Mouse (Mus musculus) hindbrain, embryonic 10.5 days (tissue): Measurements from ENCODE around the gene Olfr399. TPM values are rescaled to one million over a fixed set of nuclear protein-coding genes. Genes with fewer than 3 reads are reported as not detected.

Source experiments
- DNase-seq: peaks from one replicate; pipeline ENCODE4 v3.0.0-alpha.2; 2017; ENCODE audit warnings: low spot score
- H3K27ac ChIP-seq: fragments of 300-500 bp; sonication (generic); 2 replicates; pipeline ENCODE4 v1.5.1; 2016; ENCODE audit warnings: mild to moderate bottlenecking, moderate library complexity
- H3K27me3 ChIP-seq: fragments of 300-500 bp; sonication (generic); 2 replicates; pipeline ENCODE4 v1.6.1; 2016; ENCODE audit warnings: mild to moderate bottlenecking; ENCODE audit not compliant: poor library complexity, insufficient read depth, severe bottlenecking
- H3K36me3 ChIP-seq: fragments of 300-500 bp; sonication (generic); 2 replicates; pipeline ENCODE4 v1.6.1; 2016; ENCODE audit warnings: mild to moderate bottlenecking, moderate library complexity
- H3K4me1 ChIP-seq: fragments of 300-500 bp; sonication (generic); replicated peaks from 2 replicates; pipeline ENCODE4 v1.6.1; 2016; ENCODE audit warnings: mild to moderate bottlenecking
- H3K4me3 ChIP-seq: fragments of 300-500 bp; sonication (generic); 2 replicates; pipeline ENCODE4 v1.5.1; 2016; ENCODE audit warnings: mild to moderate bottlenecking, moderate library complexity
- H3K9me3 ChIP-seq: fragments of 300-500 bp; sonication (generic); 2 replicates; pipeline ENCODE4 v1.6.1; 2016; ENCODE audit warnings: mild to moderate bottlenecking, moderate library complexity
- WGBS: fragments of 180-500 bp; shearing (Covaris S2); methylation state at CpG from one replicate; pipeline ENCODE4 v1.1.7; 2016; 5-methylcytosine and 5-hydroxymethylcytosine counted together
- polyA plus RNA-seq: library from polyadenylated mRNA; unstranded; fragments of >200 nt; fragmentation: Nextera tagmentation; extraction: Ambion mirVana; gene quantifications from 2 replicates; pipeline ENCODE4 v1.2.1, GENCODE M21; 2016

The Olfr399 gene
- polyA plus RNA-seq = not detected in 2 replicates

- Histone ChIP-seq H3K4me1 (no peaks in the 10 kb centered on the region), H3K27ac (no peak within 1 kb of the TSS), H3K4me3 (no peak within 1 kb of the TSS), H3K9me3 (peaks cover 47% of the 10 kb centered on the region), H3K36me3 (no peaks in the 10 kb centered on the region), H3K27me3 (no peaks in the 10 kb centered on the region)
- no peak for DNase-seq
- 78% methylated on average over 2 of the region's 2 CpGs for WGBS
Measured at GRCm38 (mm10) chr11:74056451-74056850, at the start of gene Olfr399, which contains the start of gene Olfr139. Olfr399 (minus strand) TSS chr11:74056615. Olfr139 (minus strand) TSS chr11:74056551.

- WGBS = 34% methylated on average over 5 of the region's 5 CpGs
- Histone ChIP-seq H3K36me3 (no peaks in the 10 kb centered on the region), H3K4me3 (no peak overlapping the region), H3K9me3 (peaks cover 37% of the 10 kb centered on the region), H3K27me3 (no peaks in the 10 kb centered on the region), H3K27ac (no peak overlapping the region), H3K4me1 (no peaks in the 10 kb centered on the region)
- no peak for DNase-seq
Measured at GRCm38 (mm10) chr11:74105066-74105465, 48.7 kb upstream of the Olfr399 start.

- Histone ChIP-seq H3K27me3 (no peaks in the 10 kb centered on the region), H3K27ac (no peak overlapping the region), H3K4me1 (no peaks in the 10 kb centered on the region), H3K9me3 (peaks cover 42% of the 10 kb centered on the region), H3K36me3 (no peaks in the 10 kb centered on the region), H3K4me3 (no peak overlapping the region)
- WGBS = 52% methylated on average over 2 of the region's 2 CpGs
- no peak for DNase-seq
Measured at GRCm38 (mm10) chr11:74101507-74101906, 45.1 kb upstream of the Olfr399 start.

GRCm38 (mm10) chr11:74100724-74101123, 44.3 kb upstream of the Olfr399 start:
- no peak overlapping the region for H3K4me3 ChIP-seq
- no peaks in the 10 kb centered on the region for H3K4me1 ChIP-seq
- WGBS = 78% methylated on average over 2 of the region's 2 CpGs
- H3K9me3 ChIP-seq = peaks cover 41% of the 10 kb centered on the region
- H3K27ac ChIP-seq = no peak overlapping the region
- no peaks in the 10 kb centered on the region for H3K27me3 ChIP-seq
- DNase-seq = no peak
- H3K36me3 ChIP-seq = no peaks in the 10 kb centered on the region

- no peak within 1 kb of the TSS for H3K27ac ChIP-seq
- no peak within 1 kb of the TSS for H3K4me3 ChIP-seq
- no peaks in the 10 kb centered on the region for H3K27me3 ChIP-seq
- 84% methylated on average over 1 of the region's 1 CpGs for WGBS
- peaks cover 41% of the 10 kb centered on the region for H3K9me3 ChIP-seq
- DNase-seq = no peak
- H3K4me1 ChIP-seq = no peaks in the 10 kb centered on the region
- H3K36me3 ChIP-seq = no peaks in the 10 kb centered on the region
Measured at GRCm38 (mm10) chr11:74069655-74070054, 13.2 kb upstream of the Olfr399 start, which contains the start of gene Zfp616. Zfp616 (plus strand) TSS chr11:74069955.

- Histone ChIP-seq H3K36me3 (no peaks in the 10 kb centered on the region), H3K27ac (no peak overlapping the region), H3K4me1 (no peaks in the 10 kb centered on the region), H3K9me3 (peaks cover 31% of the 10 kb centered on the region), H3K27me3 (no peaks in the 10 kb centered on the region), H3K4me3 (no peak overlapping the region)
- WGBS = 70% methylated on average over 3 of the region's 3 CpGs
- DNase-seq = no peak
Measured at GRCm38 (mm10) chr11:74051347-74051746, 5.1 kb downstream of the Olfr399 start.

Other genes with a start within 250 kb of the Olfr399 start
- not detected in 2 replicates for gene Olfr392, start 239.6 kb downstream of the Olfr399 start, polyA plus RNA-seq
- gene Olfr393, start 205.2 kb downstream of the Olfr399 start, polyA plus RNA-seq = not detected in 2 replicates
- gene Olfr394, start 165.8 kb downstream of the Olfr399 start, polyA plus RNA-seq = not detected in 2 replicates
- gene Olfr395, start 147.3 kb downstream of the Olfr399 start, polyA plus RNA-seq = not detected in 2 replicates
- not detected in 2 replicates for gene Olfr23, start 119.9 kb downstream of the Olfr399 start, polyA plus RNA-seq
- not detected in 2 replicates for gene Olfr397, start 95.8 kb downstream of the Olfr399 start, polyA plus RNA-seq
- not detected in 2 replicates for gene Olfr398, start 66.2 kb downstream of the Olfr399 start, polyA plus RNA-seq
- not detected in 2 replicates for gene Olfr139, start 64 bp downstream of the Olfr399 start, polyA plus RNA-seq
- not detected in 2 replicates for gene Zfp616, start 13.3 kb upstream of the Olfr399 start, polyA plus RNA-seq
- not detected in 2 replicates for gene Olfr401, start 57.1 kb upstream of the Olfr399 start, polyA plus RNA-seq
- not detected in 2 replicates for gene Olfr402, start 96.9 kb upstream of the Olfr399 start, polyA plus RNA-seq
- gene Olfr403, start 129.6 kb upstream of the Olfr399 start, polyA plus RNA-seq = not detected in 2 replicates
- not detected in 2 replicates for gene Olfr43, start 154.8 kb upstream of the Olfr399 start, polyA plus RNA-seq
- not detected in 2 replicates for gene Olfr406, start 203.2 kb upstream of the Olfr399 start, polyA plus RNA-seq
- gene Olfr59, start 227.1 kb upstream of the Olfr399 start, polyA plus RNA-seq = not detected in 2 replicates